Mouse (Mus musculus): ENCODE measurements at regions not wholly inside any gene's neighbourhood (a gene's known extent, or its start where the extent isn't known, plus 50 kb on each side); places are given as distances from the start of the nearest gene placed in this dataset.
"Not testable (repeated sequence)": the region's sequence is repeated elsewhere in the genome, so short reads cannot be mapped to it uniquely, and the experiment has no call there.

DNA sequence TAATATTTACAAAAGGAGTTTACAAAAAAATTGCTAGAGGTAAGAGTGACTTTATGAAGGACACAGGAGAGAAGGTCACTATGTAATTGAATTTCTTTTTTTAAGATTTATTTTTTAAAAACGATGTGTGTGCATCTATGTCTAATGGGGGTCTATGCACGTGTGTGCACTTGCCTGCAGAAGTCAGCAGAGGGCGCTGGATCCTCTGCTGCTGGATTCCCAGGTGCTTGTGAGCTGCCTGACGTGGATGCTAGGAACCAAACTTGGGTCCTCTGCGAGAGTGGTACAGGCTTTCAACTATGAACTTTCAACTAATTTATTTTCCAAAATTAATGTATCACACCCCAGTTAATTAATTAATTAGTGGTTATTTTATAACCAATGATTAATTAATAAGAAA lies 85.0 kb downstream of the Glrx3 start:
- no peaks in the 10 kb centered on the region for H3K9me3 ChIP-seq (replicated peaks)
- no peak overlapping the region for H3K27ac ChIP-seq
- no peak overlapping the region for H3K4me2 ChIP-seq
- H3K27me3 ChIP-seq, result no peaks in the 10 kb centered on the region
- H3K36me3 ChIP-seq, result no peaks in the 10 kb centered on the region
- no peak for ATAC-seq (replicated peaks; ENCODE audit: insufficient number of reproducible peaks, insufficient read depth, low FRiP score, low read depth)
- H3K9ac ChIP-seq, result no peak overlapping the region
- H3K4me3 ChIP-seq, result no peak overlapping the region
- WGBS, result 76% methylated on average over 5 of the region's 5 CpGs
- H3K4me1 ChIP-seq (replicated peaks), result no peaks in the 10 kb centered on the region

DNA sequence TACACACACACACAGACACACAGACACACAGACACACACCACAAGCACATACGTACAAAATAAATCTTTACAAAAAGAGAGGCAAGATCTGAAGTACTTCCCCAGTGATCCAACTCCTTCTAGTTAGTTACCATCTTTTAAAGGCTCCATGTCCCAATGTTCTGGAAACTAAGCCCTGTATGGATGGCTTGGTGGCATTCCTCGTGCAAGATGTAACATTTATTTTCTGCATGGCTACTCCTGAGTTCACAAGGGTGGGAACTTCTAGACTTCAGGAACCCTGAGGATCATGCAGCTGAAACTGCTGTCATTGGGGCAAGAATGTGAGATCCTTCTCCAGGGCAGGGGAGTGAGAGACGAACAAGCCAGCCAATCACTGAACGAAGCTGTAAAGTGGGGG lies 96.1 kb downstream of the Glrx3 start:
- Histone ChIP-seq H3K9me3 (replicated peaks) (no peaks in the 10 kb centered on the region), H3K27ac (no peak overlapping the region)
- WGBS, result 75% methylated on average over 4 of the region's 4 CpGs

DNA sequence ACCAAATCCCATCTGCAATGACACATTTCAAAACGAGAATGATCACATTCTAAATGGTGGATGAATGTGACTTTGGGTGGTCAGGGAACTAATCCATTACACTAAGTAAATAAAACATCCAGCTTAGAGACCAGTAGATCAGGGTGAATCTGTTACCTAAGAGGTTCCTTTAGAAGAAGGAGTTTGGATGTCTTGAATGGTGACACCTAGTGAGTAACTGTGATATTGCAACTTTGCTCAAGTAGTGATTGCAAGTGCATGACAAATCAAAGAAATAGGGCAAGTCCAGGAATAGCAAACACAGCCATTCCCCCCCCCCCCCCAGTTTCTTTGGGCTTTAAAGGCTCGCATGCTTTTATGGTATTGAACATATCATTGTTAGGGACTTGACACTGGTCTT lies 112.6 kb downstream of the Glrx3 start:
- H3K36me3 ChIP-seq, result no peaks in the 10 kb centered on the region
- no peaks in the 10 kb centered on the region for H3K4me1 ChIP-seq (replicated peaks)
- 31% methylated on average over 2 of the region's 2 CpGs for WGBS
- no peak overlapping the region for H3K4me3 ChIP-seq
- H3K27ac ChIP-seq, result no peak overlapping the region
- H3K9me3 ChIP-seq (replicated peaks), result no peaks in the 10 kb centered on the region
- no peaks in the 10 kb centered on the region for H3K27me3 ChIP-seq
- H3K4me2 ChIP-seq, result no peak overlapping the region
- ATAC-seq (replicated peaks; ENCODE audit: insufficient number of reproducible peaks, insufficient read depth, low FRiP score, low read depth), result no peak
- no peak overlapping the region for H3K9ac ChIP-seq

More for the DNA sequence above, 96.1 kb downstream of the Glrx3 start:
- no peak overlapping the region for H3K9ac ChIP-seq
- H3K4me2 ChIP-seq, result no peak overlapping the region
- no peaks in the 10 kb centered on the region for H3K36me3 ChIP-seq
- H3K27me3 ChIP-seq, result no peaks in the 10 kb centered on the region
- ATAC-seq (replicated peaks; ENCODE audit: insufficient number of reproducible peaks, insufficient read depth, low FRiP score, low read depth), result no peak
- H3K4me1 ChIP-seq (replicated peaks), result no peaks in the 10 kb centered on the region
- no peak overlapping the region for H3K4me3 ChIP-seq

DNA sequence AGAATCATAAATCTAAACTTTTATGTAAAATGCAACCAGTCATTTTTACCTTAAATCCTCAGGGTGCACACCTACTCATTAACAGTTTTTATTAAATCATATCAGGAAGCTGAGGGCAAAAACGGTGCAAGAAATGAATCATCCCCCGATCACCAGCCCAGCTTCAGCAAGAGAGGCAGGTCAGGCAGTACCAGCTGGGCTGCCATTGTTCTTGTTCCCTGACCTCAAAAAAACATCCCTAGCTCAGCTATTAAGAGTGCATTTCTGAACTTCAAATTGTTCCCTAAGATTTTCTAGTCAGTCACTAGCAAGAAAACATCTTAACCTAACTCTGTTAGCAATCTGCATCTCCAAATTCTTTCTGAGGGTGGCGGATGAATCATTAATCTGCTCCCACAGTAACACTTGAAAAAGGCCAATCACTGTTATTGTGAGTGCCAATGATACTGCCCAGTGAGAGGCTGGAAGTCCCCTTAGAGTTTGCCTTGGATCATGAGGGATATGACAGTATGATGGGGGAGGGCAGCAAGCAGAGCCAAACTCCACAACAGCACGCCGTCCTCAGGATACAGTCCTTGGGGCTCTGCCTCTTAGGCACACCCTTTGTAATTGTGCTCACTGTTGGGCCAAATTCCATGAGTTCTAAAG lies 115.3 kb downstream of the Glrx3 start:
- Histone ChIP-seq H3K4me3 (no peak overlapping the region), H3K4me2 (no peak overlapping the region), H3K4me1 (replicated peaks) (no peaks in the 10 kb centered on the region), H3K36me3 (no peaks in the 10 kb centered on the region), H3K9me3 (replicated peaks) (no peaks in the 10 kb centered on the region), H3K27me3 (no peaks in the 10 kb centered on the region), H3K27ac (no peak overlapping the region), H3K9ac (no peak overlapping the region)
- 72% methylated on average over 5 of the region's 5 CpGs for WGBS
- no peak for ATAC-seq (replicated peaks; ENCODE audit: insufficient number of reproducible peaks, insufficient read depth, low FRiP score, low read depth)

DNA sequence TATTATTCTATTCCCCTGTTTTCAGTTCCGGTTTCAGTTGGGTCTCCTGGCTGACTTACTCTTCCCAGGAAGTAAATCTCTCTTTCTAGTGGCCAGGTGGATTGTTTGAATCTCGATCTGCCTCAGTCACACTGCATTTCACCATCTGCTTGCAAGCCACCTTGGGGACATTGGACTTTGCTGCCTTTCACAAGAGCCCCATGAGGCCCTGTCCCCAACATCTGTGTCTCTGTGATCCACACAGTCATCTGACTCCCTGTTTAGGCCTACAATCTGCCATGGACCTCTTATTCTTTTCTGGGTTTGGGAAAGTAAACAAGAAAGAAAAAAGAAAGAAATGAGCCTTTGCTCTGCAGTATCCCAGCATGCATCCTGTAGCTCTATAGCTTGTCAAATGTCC lies 118.1 kb downstream of the Glrx3 start:
- Histone ChIP-seq H3K9me3 (replicated peaks) (no peaks in the 10 kb centered on the region), H3K9ac (no peak overlapping the region), H3K4me2 (no peak overlapping the region), H3K27ac (no peak overlapping the region), H3K4me1 (replicated peaks) (no peaks in the 10 kb centered on the region), H3K4me3 (no peak overlapping the region), H3K36me3 (no peaks in the 10 kb centered on the region), H3K27me3 (no peaks in the 10 kb centered on the region)
- 66% methylated on average over 2 of the region's 2 CpGs for WGBS
- ATAC-seq (replicated peaks; ENCODE audit: insufficient number of reproducible peaks, insufficient read depth, low FRiP score, low read depth), result no peak

DNA sequence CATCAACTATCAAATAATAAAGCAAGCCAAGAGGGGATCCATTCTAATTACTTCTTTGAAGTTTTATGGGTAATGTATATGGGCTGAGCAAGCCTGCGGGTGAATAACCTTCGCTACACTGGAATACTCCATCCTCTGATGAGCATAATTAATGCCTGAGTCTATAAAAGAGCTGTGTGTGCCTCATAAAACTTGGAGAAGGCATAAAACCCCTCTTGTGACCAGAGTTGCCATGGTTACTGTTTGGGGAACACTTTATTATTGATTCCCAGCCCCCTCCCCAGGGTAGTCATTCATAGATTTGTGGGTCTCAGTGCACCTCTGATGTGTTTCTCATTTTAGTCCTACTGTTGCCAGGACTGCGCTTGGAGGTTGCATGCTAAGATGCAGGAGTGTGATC lies 120.0 kb downstream of the Glrx3 start:
- no peaks in the 10 kb centered on the region for H3K9me3 ChIP-seq (replicated peaks)
- H3K4me1 ChIP-seq (replicated peaks), result no peaks in the 10 kb centered on the region
- H3K27ac ChIP-seq, result no peak overlapping the region
- no peaks in the 10 kb centered on the region for H3K36me3 ChIP-seq
- no peaks in the 10 kb centered on the region for H3K27me3 ChIP-seq
- ATAC-seq (replicated peaks; ENCODE audit: insufficient number of reproducible peaks, insufficient read depth, low FRiP score, low read depth), result no peak
- WGBS, result 84% methylated on average over 3 of the region's 3 CpGs
- H3K9ac ChIP-seq, result no peak overlapping the region
- no peak overlapping the region for H3K4me2 ChIP-seq
- no peak overlapping the region for H3K4me3 ChIP-seq

DNA sequence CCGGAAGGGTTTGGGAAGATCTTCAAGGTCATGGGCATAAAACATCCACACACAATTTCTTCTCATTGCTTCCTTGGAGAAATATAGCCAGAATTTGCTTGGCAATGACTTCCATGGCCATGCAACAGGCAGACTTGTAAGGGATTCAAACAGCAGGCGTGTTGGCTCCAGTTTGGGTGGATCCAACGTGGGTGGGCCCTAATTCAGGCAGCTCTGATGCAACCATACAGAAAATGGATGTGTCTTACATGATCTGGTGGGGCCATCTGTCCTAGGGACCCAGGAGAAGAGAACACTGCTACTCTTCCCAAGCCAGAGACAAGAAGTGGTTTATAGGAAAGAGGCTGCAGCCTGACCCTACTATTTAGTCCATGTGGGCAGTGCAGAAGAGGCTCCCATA lies 121.5 kb downstream of the Glrx3 start:
- 72% methylated on average over 3 of the region's 3 CpGs for WGBS
- Histone ChIP-seq H3K27me3 (no peaks in the 10 kb centered on the region), H3K9ac (no peak overlapping the region), H3K4me1 (replicated peaks) (no peaks in the 10 kb centered on the region), H3K9me3 (replicated peaks) (no peaks in the 10 kb centered on the region), H3K4me2 (no peak overlapping the region), H3K36me3 (no peaks in the 10 kb centered on the region), H3K27ac (no peak overlapping the region), H3K4me3 (no peak overlapping the region)
- no peak for ATAC-seq (replicated peaks; ENCODE audit: insufficient number of reproducible peaks, insufficient read depth, low FRiP score, low read depth)

DNA sequence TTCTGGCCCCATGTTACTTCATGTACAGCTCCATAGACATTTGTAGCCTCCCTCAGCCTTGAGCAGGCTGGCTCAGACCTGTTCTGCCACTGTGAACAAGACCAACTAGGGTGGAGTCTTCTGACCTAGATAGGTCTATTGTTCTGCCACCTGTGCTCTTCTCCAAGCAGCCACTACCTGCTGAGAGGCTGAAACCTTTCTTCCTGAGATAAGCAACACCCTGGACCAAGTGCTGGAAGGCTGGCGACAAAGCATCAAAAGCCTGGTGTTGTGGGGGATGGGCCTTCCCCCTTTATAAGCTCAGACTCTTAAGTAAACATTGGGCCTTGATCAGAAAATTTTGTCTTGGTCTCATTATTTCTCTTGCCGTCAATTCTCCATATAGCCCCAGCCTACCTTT lies 132.8 kb downstream of the Glrx3 start:
- 75% methylated on average over 2 of the region's 2 CpGs for WGBS
- ATAC-seq (replicated peaks; ENCODE audit: insufficient number of reproducible peaks, insufficient read depth, low FRiP score, low read depth), result no peak
- Histone ChIP-seq H3K27me3 (no peaks in the 10 kb centered on the region), H3K4me2 (no peak overlapping the region), H3K9me3 (replicated peaks) (no peaks in the 10 kb centered on the region), H3K9ac (no peak overlapping the region), H3K27ac (no peak overlapping the region), H3K4me1 (replicated peaks) (no peaks in the 10 kb centered on the region), H3K36me3 (no peaks in the 10 kb centered on the region), H3K4me3 (no peak overlapping the region)

DNA sequence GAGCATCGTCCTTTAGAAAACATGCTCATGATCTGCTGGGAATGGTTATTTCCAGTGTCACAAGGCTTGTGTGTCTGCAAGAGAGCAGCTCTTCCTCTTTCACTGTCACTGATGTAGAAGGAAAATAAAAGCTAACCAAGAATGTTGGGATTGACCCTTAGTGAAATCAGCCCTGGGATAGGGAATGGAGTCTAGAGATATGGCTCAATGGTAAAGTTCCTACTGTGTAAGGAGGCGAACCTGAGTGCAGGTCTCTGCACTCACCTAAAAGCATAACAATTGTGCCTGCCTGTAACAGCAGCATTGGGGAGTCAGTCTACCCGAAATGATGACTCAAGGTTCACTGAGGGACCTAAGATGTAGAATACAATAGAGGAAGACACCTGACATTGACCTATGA lies 138.1 kb downstream of the Glrx3 start:
- H3K9ac ChIP-seq, result no peak overlapping the region
- no peaks in the 10 kb centered on the region for H3K9me3 ChIP-seq (replicated peaks)
- no peaks in the 10 kb centered on the region for H3K4me1 ChIP-seq (replicated peaks)
- no peaks in the 10 kb centered on the region for H3K36me3 ChIP-seq
- WGBS, result 72% methylated on average over 3 of the region's 3 CpGs
- no peak overlapping the region for H3K27ac ChIP-seq
- no peak for ATAC-seq (replicated peaks; ENCODE audit: insufficient number of reproducible peaks, insufficient read depth, low FRiP score, low read depth)
- no peak overlapping the region for H3K4me3 ChIP-seq
- H3K27me3 ChIP-seq, result no peaks in the 10 kb centered on the region
- no peak overlapping the region for H3K4me2 ChIP-seq

DNA sequence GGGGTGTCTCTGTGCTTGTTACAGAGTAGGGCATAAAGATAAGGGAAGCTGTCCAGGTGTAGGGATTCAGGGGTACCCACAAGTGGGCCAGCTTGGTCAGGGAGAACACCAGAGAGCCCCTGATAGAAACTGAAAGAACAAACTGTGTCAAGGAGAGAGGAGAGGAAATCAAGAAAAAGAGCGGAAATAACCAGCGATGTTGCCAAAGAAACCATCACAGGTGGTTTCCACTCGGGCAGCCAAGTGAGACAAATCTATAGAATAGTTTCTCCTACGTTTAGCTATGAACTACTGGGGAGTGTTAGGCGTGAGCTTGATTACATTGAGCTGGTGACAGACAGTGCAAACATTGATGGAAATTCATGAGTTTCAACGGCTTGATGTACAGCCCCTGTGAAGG lies 138.8 kb downstream of the Glrx3 start:
- no peak overlapping the region for H3K9ac ChIP-seq
- no peak overlapping the region for H3K4me2 ChIP-seq
- 62% methylated on average over 6 of the region's 6 CpGs for WGBS
- no peaks in the 10 kb centered on the region for H3K4me1 ChIP-seq (replicated peaks)
- no peaks in the 10 kb centered on the region for H3K27me3 ChIP-seq
- H3K27ac ChIP-seq, result no peak overlapping the region
- H3K4me3 ChIP-seq, result no peak overlapping the region
- H3K9me3 ChIP-seq (replicated peaks), result no peaks in the 10 kb centered on the region
- no peaks in the 10 kb centered on the region for H3K36me3 ChIP-seq
- ATAC-seq (replicated peaks; ENCODE audit: insufficient number of reproducible peaks, insufficient read depth, low FRiP score, low read depth), result no peak

DNA sequence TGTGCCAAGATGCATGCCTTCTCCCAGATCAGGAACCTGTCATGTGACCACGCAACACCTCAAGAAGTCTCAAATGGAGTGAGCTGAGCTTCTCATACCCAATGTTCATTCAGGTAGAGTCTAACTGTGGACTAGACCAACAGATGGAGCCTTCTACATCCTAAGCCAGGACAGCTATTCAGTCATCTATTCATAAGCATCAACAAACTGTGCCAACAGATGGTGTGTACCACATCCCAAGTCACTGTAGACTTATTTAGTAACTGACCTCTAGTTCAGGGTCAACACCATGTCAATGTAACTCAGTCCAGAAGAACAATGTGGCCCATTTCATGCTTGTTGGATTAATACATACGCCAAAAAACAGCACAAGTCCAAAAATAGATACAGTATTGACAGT lies 146.1 kb downstream of the Glrx3 start:
- Histone ChIP-seq H3K36me3 (no peaks in the 10 kb centered on the region), H3K9me3 (replicated peaks) (no peaks in the 10 kb centered on the region), H3K9ac (no peak overlapping the region), H3K27ac (no peak overlapping the region), H3K4me2 (no peak overlapping the region), H3K4me1 (replicated peaks) (no peaks in the 10 kb centered on the region), H3K4me3 (no peak overlapping the region), H3K27me3 (no peaks in the 10 kb centered on the region)
- no peak for ATAC-seq (replicated peaks; ENCODE audit: insufficient number of reproducible peaks, insufficient read depth, low FRiP score, low read depth)
- 81% methylated on average over 2 of the region's 2 CpGs for WGBS

DNA sequence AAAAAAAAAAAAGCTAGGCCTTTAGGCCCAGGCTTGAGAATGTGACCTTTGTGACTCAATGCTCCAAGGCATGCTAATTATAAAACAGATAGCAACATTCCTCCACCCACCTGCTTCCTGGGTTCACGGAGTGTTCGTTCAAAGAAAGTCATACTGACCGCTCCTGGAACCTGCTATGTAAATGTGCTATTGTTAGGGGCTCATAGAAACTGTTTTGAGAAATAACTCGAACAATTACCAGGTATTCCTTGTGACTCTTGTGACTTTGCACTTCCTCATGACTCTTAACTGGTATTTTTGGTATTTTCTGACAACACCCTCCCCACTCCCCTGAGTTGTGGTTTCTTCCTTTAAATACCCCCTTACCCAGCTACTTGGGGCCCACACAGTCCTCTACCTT lies 147.5 kb downstream of the Glrx3 start:
- H3K4me3 ChIP-seq; H3K4me2 ChIP-seq; H3K27ac ChIP-seq; H3K36me3 ChIP-seq; H3K4me1 ChIP-seq (replicated peaks); H3K27me3 ChIP-seq; ATAC-seq (replicated peaks; ENCODE audit: insufficient number of reproducible peaks, insufficient read depth, low FRiP score, low read depth); H3K9me3 ChIP-seq (replicated peaks); H3K9ac ChIP-seq: not testable (repeated sequence)
- 49% methylated on average over 4 of the region's 4 CpGs for WGBS
